Mouse (Mus musculus) spleen, adult 12 weeks (tissue): ENCODE data around the gene Piga.

Source experiments
- DNase-seq: peaks from one replicate; pipeline ENCODE4 v3.0.0; 2022; ENCODE audit warnings: low spot score

Gene Piga

DNA sequence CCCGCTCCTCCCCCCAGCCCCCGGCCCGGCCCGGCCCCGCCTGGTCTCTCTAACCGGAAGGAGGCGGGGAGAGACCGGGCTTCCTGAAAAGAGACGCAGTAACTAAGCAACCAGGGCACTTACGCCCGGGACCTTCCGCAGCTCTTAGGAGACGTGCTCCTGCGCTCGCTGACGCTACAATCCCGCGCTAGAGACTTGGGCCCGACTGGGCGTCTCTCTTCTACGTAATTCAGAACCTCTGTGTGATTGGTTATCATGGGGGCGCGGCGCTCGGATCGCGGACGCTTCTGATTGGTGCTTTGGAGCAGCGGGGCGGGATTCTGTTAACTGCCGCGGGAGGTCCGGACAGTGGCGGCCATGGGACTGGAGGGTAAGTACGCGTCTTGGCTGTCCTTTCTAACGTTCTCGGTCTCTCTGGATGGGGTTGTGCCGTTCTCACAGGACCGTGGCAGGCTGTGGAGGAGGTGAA lies at the start of gene Piga:
Piga (plus strand) TSS at position 317 of the 469 bp plus-strand sequence.
- peak; percentile 79 for DNase-seq

DNA sequence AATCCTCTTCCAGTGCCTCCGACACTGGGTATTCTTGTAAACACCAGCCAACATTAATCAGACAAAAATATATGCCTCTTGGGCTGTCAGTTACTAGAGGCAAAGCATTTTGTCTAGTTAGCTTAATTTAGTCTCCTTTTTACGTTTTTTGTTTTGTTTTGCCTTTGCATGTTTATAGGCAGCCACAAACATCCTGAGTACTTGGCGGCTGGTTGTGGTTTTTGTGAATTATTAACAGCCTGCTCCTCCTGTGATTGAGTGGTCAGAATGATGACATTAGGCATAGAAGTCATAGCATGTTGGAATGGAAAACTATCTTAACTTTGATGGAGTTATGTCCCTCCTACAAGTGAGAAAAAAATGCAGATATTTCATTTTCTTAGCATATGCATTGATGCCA lies 49.0 kb upstream of the Piga start:
- no peak for DNase-seq

DNA sequence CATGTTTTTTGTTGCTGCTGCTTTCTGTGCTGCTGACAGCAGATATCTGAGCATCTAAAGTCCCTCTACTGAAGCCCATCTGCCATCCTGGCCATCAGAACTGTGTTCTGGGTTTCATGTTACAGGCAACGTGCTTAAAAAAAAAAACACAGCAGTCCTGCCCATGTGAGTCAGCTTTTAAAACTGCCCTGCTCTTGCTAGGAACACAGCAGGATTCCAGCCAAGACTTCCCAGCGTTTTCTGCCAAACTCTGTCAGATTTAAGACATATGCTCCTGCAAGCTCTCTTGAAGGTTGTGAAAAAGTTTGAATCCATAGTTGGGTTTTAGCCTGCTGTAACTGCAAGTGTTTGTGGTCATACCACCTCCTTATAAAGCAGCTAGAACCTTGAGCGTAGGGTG lies 46.5 kb upstream of the Piga start, which contains the start of gene Vegfd:
Vegfd (plus strand) TSS at position 298 of the 400 bp plus-strand sequence.
- no peak for DNase-seq

DNA sequence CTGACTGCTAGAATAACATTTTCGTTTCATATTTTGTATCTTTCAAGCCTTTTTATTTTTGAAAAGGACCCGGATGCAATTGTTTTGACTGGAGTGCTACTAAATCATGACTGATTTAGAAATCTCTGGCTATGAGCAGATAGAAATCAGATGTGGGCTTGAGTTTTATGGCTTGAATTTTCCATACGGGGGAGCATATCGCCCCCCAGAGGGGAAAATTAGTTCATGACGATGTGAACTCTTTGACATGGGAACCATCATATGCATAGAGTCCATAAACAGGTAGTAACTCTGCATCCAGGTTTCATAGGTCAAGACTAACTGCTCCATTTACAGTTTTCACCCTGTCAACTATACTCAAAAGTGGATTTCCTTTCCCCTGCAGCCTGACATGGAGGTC lies 45.0 kb upstream of the Piga start:
- no peak for DNase-seq

DNA sequence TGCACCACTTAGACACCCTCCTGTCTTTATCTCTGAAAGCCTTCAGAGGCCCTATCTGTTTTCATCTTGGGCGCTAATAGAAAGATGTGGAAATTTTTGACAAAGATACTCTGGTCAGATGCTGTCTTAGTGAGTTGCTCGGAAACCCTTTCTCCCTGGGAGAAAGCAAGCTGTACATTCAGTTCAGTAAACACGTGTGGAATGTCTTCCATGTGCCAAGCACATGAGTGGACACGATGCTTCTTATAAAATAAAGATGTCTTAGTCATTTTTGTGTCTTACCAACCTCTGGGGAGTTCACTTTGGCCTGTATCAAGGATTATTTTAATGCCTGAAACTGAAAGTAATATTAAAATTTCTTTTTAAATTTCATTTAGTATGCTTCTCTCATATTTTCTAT lies 39.9 kb upstream of the Piga start:
- no peak for DNase-seq

DNA sequence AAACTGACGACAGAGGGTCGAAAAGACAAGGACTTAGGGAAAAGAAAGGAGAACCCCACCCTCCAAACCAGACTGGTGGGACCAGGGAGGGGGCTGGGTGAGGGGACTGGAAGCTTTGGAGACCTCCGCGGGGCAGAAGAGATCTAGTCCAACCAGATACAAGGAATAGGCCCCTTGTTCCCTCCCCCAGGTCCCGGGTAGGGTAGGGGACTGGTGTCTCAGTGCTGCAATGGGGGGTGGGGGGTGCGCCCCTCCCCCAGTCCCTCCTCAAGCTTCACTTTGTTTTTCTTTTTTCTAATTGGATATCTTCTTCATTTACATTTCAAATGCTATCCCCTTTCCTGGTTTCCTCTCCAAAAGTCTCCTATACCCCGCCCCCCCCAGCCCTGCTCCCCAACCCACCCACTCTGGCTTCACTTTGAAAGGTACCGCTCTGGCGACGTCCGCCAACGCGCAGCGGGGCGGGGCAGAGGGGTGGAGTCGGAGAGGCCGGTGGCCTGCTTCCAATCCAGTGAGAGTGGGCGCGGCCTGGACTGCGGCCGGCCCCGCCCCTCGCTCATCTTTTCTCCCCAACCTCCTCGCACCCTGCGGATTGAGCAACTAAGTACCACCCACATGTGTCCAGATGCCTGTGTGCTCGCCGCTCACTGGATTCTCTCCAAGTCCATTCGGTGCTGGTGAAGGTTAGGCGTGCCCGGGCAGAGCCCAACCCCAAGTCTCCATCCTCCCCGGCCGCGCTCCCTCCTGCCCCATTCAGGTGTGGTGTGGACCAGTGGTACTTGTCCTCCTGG lies 37.8 kb upstream of the Piga start:
- peak; percentile 64 for DNase-seq

DNA sequence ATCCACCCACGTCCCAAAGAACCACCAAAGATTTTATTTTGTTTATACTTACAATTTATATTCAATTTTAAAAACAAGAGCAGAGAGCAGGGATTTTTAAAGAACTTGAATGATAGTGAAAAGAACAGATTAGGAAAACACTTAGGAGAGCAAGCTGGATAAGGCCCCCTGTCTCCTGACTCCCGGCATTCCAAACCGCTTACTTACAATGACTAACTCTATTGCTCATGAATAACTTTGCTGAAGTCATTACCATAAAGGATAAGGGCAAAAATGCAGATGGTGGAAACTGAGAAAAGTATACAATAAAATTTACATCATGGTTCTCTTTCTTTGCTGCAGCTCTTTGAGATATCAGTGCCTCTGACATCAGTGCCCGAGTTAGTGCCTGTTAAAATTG lies 25.5 kb upstream of the Piga start:
- no peak for DNase-seq

DNA sequence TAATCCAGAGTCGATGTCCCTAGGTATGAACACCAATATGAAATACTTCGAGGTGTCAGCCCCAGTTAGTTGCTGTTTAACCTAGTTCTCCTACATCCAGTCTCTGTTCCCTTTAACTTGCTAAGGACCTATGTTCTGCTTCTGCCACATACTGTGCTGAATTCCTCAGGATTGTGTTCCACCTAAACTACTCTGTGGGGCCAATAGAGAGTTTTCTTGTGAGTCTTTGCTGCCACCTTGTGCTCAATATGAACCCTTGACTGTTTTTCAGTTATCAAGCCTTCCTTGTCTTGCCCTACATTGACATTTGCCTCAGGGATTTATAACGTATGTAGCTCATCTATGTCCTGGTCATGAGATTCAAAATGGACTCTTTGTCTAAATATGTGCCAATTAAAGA lies 21.1 kb upstream of the Piga start:
- no peak for DNase-seq

DNA sequence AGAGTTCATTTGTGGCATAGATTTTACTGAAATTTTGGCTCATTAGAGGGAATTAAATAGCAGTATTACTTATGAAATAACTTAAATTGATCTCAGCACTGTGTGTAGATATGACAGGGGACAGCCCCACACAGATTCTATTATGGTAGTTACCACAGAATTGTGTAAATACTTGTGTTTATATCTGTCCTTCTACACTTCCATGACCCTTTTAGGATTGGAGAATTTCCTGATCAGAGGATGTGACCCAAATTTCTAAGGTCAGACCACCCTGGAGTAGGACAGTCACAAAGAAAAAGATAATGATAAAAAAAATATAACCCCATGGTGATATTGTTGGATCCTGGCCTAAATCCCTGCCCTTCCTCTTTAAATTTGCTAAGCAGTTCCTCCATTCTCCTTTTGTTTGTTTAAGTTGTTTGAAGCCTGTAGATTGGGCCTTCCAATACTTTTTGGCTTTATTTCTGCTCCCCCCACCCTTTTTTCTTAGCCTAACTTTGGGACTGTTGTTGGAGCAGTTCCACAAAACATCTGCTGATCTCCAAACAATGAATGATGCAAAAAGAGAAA lies 14.4 kb upstream of the Piga start:
- no peak for DNase-seq

DNA sequence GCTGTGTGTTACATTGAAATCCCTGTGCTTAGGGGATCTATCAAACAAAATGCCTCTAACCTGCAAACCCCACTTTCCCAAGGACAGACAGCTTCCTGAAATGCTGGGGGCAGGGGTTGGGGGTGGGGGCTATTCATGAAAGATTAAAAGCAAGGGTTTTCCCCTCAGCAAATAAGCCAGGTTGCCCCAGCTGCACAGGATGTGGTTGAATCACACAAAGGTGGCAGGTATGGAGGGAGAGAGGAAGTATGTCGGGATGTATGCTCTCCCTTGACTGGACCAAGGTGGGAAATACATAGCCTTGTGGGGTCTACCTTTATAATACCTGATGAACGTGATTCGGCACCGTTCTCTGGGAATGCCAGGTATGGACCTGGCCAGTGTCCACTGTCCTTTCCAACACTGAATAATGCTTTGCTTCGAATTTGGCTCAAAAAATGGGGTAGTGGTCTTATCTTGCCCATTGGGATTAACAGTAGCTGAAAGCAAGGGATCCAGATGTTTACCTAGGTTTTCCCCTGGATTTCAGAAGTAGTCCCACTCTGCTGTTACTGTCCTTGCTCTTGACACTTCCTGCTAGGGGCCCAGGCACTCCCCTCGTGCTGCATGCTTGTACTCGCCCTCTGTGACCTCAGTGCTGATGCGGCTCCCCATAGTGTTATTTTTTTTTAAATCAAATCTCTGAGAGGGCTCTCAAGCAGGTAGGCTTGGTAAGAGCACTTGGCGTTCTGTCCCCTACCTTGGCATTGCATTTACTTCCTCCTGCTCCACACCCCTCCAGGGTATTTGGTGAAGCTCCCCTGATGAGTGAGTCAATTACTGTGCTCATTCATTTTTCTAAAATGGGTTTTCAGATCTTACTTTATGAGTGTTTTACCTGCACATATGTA lies 13.2 kb upstream of the Piga start:
- no peak for DNase-seq

DNA sequence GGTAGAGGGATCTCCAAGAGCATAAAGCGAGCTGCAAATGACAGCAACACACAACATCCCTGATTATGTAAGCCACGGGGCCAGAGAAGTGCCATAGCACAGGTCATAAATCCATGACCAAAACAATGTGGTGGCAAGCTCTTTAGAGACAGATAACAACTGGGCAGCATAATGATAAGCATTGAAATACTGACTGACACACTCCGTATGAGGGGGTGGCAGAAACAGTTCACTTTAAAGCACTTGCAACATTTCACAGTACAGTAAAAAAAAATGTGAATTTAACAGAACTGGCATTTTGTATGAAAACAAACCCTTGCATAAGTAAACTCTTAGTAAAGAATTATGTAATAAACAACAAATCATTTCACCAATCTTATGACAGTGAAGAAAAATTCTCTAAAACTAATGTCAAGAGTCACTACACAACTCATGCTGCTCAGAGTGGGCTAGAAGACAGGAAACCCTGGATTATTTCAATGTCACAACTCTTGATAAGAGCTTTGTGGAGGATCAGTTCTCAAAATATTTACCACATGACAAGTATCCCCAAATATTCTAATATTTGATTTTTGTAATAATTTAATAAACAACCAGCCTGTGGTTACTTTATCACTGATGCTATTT lies 11.2 kb upstream of the Piga start:
- no peak for DNase-seq

DNA sequence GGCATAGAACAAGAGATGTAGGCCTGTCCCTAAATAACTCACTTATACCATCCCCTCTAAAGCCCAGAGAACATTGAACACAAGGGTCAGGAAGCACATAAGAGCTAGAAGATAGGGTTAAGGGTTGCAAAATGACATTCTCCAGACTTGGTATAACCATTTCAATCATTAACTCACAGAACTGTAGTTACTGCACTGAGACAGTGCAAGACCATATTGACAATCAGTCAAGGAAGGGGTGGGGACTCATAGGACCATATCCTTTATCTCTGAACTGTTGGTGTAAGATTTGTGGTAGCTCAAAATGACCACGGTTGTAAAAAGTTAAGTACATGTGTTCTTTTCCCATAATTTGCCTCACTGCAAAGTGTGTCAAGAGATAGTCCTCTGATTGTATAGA lies 9.0 kb upstream of the Piga start:
- DNase-seq, result no peak

DNA sequence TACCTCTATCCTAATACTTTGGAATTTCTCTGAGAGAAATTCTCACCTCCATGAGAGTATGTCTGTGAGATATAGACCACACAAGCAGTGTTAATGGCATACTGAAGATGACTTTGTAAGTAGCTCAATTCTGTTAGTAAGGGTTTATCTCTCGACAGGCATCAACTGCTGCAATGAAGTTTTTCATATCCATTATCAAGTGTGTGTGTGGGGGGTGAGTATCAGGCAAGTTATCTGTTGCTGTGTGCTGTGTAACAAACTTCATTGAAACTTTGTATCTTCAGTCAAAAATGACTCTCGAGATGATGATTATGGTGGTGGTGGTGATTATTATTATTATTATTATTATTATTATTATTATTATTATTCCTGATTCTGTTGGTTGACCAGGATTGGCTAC lies 2.8 kb upstream of the Piga start:
- no peak for DNase-seq

DNA sequence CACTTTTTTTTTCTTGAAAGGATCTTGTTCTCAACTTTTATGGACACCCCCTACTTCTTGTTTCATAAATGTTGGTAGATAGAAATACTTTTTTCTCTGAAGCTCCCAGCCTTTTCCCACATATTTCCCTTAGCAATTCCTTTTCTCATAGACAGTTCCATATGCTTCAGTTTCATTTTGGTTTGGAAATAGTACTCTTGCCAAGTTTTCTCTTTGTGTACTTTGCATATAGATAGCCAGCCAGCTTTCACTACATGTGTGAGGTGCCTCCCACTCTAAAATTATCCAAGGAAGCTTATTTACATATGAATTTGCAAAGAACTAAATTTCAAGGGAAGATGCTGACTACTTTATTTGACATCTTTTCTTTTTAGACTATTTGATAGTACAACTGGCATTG lies 1.6 kb upstream of the Piga start:
- no peak for DNase-seq

DNA sequence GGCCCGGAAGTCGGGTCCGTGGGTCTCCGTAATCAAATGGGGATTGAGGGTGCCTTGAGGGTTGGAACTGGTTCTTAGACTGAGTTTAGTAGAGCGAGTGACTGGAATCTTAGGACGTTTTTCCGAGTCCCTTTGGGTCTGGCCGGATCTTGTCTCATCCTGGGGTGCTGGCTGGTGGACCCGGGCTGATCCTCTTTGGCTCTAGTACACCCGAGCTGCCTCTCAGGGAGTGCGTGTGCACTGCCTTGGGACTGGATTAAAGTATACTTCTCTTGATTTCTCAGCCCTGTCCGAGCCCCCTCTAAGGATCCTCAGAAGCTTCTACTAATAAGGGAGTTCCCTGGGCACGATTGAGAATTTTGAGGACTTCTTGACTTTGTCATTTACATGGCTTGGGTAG lies 368 bp downstream of the Piga start:
- no peak for DNase-seq

DNA sequence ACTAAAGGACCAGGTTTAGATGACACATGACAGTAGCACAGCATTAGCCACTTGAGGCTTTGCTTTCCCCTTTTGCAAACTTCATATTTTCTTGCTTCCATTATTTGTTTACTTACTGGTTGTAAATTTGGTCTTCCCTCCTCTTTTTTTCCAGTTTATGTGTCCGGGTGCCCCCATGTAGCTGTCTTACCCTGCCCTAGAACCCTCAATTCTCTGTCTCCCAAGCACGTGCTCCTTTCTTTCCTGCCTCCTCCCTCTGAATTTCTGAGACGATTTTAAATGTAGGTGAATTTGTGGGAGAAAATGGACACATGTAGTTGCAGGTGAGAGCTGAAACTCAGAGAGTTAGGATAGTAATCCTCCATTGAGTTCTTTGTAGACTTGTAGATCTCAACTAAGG lies 931 bp downstream of the Piga start:
- no peak for DNase-seq

DNA sequence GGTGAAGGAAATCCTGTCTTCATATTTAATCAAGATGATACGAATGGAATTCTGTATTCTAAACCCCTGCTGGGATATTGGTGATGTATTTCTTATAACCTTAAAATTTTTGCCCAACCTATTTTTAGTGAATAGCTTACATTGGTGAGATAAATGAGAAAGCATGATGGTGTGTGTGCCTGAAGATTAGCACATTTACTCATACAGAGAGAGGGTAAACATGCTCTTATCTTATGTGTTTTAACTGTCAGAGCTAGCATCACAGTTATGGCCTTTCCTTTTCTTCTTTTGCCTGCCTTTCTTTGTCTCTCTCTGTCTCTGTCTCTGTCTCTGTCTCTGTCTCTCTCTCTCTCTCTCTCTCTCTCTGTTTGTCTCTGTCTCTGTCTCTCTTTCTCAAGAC lies 5.2 kb downstream of the Piga start:
- no peak for DNase-seq

DNA sequence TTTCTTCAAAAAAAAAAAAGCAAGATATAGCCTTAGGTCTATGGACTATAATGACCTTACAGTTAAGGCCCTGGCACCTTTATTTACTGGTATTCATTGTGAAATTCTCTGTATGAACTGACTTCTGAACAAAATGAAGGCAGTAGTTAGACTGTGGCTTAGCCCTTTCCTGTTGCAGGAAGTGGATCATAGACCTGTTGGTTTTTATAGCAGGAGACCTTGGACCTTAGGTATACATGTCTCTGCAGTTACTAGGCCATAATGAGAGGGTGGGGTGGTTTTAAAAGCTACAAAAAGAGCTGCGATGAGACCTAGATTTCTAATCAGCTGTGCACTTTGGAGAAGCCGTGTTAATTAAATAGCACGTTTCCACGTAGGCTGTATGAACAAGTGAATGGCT lies 7.7 kb downstream of the Piga start:
- DNase-seq, result no peak

DNA sequence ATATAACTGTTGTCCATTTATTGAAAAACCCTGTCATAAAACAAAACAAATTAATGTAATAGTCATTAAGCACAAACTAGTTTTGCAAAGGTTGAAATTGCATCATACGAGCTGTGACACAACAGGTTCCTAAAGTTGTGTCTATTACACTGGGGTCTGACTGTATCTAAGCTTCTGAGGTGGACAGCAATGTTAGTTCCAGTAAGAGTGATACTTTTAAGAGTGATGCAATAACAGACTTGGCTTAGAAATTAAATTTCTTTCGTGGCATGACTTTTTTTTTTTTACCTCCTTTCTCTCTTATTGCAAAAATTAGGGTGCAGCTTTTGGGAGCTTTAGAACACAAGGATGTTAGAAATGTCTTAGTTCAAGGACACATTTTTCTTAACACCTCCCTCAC lies 8.6 kb downstream of the Piga start:
- DNase-seq, result no peak

DNA sequence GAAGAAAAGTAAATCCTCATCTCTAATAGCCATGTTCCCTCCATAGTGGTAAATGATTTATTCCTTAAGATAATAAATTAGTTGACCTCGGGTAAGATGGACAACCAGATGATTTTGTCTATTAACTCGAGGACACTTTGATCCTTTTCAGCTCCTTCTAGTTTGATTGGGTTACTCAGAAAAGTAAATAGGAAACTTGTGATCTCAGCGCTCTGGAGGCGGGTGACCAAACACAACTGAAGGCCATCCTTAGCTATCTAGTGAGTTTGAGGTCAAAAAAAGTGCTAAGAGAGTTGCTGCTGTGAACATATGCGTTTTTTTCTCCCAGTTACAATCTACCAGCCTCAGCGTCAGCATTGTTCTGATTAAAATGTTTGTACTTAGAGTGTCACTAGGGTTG lies 11.0 kb downstream of the Piga start:
- no peak for DNase-seq

DNA sequence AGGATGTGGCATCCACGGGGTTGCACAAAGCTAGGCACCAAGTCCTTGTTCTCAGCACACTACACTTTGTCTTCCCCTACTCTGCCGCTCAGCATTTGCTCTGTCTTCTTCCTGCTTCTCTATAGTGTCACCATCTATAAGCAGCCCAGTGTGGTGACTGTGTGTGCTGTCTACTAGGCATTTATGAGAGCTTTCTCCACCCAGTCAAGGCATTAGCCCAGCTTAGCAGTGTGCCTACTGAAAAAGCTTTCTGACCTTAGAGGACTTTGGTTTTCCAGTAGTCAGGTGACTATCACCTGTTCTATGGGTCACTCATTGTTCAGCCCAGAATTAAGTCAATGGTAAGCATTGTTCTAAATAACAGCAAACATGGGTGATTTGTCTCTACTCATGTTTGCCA lies 11.5 kb downstream of the Piga start:
- DNase-seq, result no peak

DNA sequence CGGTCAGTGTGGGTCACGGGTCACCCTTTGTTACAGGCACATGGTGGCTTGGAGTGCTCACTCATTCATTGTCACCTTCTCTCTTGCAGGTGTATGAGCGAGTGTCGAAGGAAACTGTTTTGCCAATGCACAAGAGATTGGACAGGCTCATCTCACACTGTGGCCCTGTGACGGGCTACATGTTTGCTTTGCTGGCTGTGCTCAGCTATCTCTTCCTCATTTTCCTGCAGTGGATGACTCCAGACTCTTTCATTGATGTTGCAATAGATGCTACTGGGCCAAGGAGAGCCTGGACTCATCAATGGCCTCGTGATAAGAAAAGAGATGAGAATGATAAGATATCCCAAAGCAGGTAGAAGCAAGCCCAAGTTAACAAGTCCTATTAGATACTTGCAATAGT lies 12.0 kb downstream of the Piga start:
- no peak for DNase-seq
